Mouse (Mus musculus) cortical plate, adult 2 months (tissue): ENCODE data around the gene Wdr46.
"Not testable (repeated sequence)": the region's sequence is repeated elsewhere in the genome, so short reads cannot be mapped to it uniquely, and the experiment has no call there.

ENCODE experiments used
- CTCF ChIP-seq: fragments of 200-500 bp; IDR thresholded peaks from 2 replicates; pipeline ENCODE4 v1.5.1; 2011; ENCODE audit warnings: mild to moderate bottlenecking, control low read depth, low read length; ENCODE audit not compliant: insufficient read depth; ENCODE audit errors: extremely low read depth
- POLR2A ChIP-seq: fragments of 200-500 bp; IDR thresholded peaks from 2 replicates; pipeline ENCODE4 v1.6.1; 2011; ENCODE audit warnings: mild to moderate bottlenecking, low read length, control low read depth; ENCODE audit not compliant: insufficient read depth; ENCODE audit errors: extremely low read depth

- TF ChIP-seq CTCF, POLR2A: not testable (repeated sequence)
Measured at GRCm38 (mm10) chr17:33891892-33892291, 48.6 kb upstream of the Wdr46 start.
